Mouse (Mus musculus) adipocyte (in vitro differentiated cells): Measurements from ENCODE around the gene Plekhh2.

Source experiments
- DNase-seq: peaks from one replicate; pipeline ENCODE4 v3.0.0-alpha.2; 2016; ENCODE audit warnings: low spot score

Gene Plekhh2

GRCm38 (mm10) chr17:84645119-84645518, 133.4 kb downstream of the Plekhh2 start:
- no peak for DNase-seq

GRCm38 (mm10) chr17:84645894-84646293, 134.2 kb downstream of the Plekhh2 start:
- no peak for DNase-seq

DNA sequence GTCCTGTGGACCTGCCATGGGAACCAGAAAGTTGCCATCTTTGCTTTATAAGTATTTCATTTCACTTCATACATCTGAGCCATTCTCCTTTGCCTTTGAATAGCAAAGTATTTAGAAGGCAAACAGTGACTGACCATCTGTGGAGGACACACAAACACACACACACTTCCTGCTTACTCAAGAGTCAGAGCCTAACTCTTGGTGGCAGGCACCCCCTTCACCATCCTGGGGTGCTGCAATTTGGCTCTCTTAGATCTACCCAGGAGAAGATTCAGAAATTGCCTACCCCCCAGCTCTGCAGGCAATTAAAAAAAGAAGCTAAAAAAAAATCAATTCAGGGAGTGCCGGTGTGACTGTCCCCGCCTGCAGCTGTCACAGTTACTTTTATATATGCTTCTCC, 134.8 kb downstream of the Plekhh2 start:
- no peak for DNase-seq

DNA sequence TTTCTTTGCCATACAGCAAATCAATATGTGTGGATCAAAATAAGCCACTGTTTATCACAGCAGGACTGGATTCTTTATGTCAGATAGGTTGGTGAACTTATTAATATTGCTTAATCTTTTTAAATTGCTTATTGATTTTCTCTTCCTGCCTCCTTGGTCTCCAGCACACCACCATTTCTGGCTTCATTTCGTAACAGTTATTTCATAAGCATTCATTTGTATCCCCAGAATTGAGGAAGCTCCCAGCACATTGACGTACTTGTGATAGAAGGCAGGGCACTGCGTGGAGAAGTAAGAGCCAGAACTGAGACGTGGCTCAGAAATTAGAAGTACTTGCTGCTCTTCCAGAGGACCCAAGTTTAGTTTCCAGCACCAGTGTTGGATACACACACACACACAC, 135.9 kb downstream of the Plekhh2 start:
- no peak for DNase-seq

GRCm38 (mm10) chr17:84650302-84651017, 138.8 kb downstream of the Plekhh2 start:
- no peak for DNase-seq

- DNase-seq = no peak
Measured at GRCm38 (mm10) chr17:84653544-84653943, 141.8 kb downstream of the Plekhh2 start.

GRCm38 (mm10) chr17:84656205-84656604, 144.5 kb downstream of the Plekhh2 start:
- no peak for DNase-seq

DNA sequence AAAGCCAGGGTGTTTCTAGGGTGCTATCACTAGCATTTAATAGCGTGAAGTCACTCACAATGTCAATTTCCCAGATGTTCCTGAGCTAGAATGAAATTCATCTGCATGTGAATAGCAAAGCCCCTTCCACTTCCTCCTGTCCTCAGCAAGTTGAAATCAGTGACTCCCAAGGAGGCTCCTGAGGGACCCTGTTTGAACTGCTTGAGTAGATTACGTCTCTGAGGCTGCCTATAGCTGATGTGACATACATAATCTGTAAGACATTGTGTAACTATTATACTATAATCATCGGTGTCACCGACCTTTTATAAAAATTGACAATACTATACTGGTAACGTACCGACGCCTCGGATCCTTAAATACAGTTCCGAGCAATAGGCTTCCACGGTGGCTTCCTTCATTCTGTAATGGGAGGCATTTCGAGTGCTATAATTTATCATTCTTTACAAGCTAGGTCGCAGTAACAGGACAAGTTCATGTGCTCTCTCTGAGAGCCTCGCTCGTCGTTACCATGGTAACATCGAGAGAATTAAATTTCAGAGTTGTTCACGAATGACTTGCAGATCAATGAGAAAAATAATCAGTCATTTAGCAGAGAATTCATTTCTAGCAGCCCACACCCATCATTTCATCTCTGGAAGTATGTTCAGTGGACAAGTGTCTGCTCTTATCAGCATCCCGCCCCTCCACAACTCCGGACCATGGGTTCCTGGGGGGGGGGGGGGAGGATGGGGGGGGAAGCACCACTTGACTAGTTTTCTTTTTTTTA, 145.1 kb downstream of the Plekhh2 start:
- no peak for DNase-seq

DNA sequence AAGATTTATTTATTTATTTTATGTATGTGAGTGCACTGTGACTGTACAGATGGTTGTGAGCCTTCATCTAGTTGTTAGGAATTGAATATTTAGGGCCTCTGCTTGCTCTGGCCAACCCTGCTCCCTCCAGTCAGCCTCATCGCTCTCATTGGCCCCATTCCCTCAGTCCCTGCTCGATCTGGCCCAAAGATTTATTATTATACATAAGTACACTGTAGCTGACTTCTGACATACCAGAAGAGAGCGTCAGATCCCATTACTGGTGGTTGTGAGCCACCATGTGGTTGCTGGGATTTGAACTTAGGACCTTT, 145.7 kb downstream of the Plekhh2 start:
- peak; percentile 24 for DNase-seq

- DNase-seq = no peak
Measured at GRCm38 (mm10) chr17:84657782-84658181, 146.1 kb downstream of the Plekhh2 start.

- DNase-seq = no peak
Measured at GRCm38 (mm10) chr17:84658195-84658594, 146.5 kb downstream of the Plekhh2 start.

DNA sequence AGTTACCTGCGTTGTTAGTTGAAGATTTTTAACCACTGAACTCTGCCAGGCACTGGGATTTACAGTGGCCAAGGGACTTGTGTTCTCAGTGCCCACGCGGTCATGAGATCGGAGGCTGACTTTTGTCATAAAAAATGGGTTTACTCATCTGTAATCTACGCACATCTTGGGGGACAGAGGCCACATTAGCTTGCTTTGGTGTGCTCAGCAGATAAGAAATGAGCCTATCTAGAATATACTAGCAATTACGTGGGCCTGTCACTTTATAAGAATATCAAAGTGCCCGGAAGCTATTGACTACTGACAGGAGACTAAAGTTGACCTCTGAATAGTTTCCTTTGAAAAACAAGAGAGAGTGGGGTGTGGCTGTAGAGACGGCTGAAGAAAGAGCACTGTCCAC, 147.3 kb downstream of the Plekhh2 start:
- no peak for DNase-seq

GRCm38 (mm10) chr17:84665053-84665452, 153.4 kb downstream of the Plekhh2 start:
- DNase-seq = no peak

DNA sequence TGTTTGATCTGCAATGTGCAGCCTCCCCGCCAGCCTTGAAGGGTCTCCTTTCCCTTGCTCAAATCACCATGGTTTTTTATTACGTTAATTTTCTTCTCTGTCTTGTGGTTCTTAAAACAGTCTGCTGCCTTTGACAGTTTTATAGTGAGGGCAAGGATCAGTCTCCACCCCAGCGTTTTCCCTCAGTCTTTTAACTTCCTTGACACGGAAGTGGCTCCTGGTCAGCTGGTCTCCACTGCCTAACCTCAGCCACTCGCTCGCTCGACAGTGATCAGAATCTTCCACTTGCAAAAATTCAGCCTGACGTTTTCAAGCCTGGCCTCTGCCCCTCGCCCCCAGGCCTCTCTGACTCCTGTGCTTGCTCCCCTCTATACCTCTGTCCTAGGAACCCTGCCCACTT, 154.0 kb downstream of the Plekhh2 start:
- no peak for DNase-seq

- DNase-seq = no peak
Measured at GRCm38 (mm10) chr17:84667848-84668247, 156.2 kb downstream of the Plekhh2 start.
